Mouse (Mus musculus) T-helper 2 cell (primary cell): ENCODE measurements around the gene Dppa4.
"Not testable (repeated sequence)": the region's sequence is repeated elsewhere in the genome, so short reads cannot be mapped to it uniquely, and the experiment has no call there.

Experiments
- in situ Hi-C: fragments of 300-600 bp; cut with MboI, MseI; formaldehyde crosslinking; loops from one replicate; pipeline ENCODE4 v1.15.1; 2025; ENCODE audit warnings: high pct_unique_total_duplicates

Dppa4 gene

DNA sequence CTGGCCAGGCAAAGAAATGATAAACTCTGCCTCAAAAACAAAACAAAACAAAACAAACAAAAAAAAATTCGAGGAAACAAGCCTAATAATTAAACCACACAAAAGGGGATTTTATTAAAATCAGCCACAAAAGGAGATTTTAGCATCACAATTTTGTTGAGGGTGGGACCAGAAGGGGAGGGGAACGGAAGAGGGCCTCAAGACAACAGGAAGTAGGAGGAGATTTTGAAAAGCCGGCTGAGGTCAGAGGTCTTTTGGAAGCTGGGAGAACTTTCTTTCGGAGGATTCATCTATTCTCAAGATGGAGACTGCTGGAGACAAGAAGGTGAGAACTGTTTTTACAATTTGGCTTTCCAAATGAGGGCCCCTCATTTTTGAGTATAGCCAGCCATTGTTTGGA lies at the start of gene Dppa4:
Gene Dppa4 (plus strand): TSS at position 217 of the 400 bp plus-strand sequence.
- in situ Hi-C loops = no loop called here

- in situ Hi-C loops = no loop called here
These were observed 48.5 kb upstream of the Dppa4 start for GRCm38 (mm10) chr16:48234999-48235398.

GRCm38 (mm10) chr16:48237676-48238075 lies 45.9 kb upstream of the Dppa4 start:
- in situ Hi-C loops = no loop called here

DNA sequence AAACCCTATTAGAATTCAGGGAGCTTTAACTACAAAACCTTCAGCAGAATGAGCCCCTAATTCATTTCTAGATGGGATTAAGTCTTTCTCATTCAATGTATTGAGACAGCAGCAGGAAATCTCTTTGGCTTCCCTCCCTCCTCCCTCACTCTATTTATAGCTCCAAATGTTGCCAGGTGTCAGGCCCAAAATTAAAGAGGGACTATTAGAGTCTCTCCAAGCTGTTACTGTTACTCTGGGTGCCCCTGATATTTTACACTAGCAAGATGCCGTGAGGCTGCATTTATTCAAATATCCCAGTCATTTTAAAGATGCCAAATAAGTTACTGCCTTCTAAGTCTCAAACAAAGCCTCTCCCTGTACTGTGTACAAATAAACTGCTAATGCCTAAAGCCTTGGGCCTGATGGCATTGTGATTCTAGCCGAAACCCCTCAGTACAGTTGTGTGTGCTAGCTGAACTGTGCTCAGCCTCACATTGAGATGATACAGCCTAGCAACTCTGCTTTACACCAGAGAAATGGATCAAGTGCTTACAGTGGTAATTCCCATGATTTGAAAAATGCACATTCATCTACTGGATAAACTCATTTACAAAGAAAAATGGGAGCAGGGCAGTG lies 36.4 kb upstream of the Dppa4 start:
- in situ Hi-C loops = no loop called here

DNA sequence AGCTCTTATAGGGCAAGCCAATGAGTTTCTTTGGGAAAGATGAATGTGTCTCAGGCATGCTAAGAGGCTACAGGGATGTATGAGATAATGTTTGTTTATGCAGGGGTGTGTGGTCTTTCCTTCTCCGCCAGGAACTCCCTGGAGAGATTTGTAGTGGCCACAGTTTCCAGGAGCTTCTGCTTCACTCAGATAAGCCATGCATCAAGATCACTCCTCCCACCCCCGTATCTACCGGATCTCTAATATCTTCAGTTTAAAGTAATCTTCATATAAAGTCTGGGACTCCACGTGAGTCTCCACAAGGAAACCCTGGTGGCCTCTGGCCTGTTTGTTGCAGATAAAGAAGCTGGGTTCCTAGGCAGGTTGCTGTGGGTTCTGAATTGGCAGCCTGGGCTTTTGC lies 30.7 kb upstream of the Dppa4 start:
- in situ Hi-C loops = no loop called here

- in situ Hi-C loops = no loop called here
These were observed 28.9 kb upstream of the Dppa4 start for GRCm38 (mm10) chr16:48254584-48254983.

DNA sequence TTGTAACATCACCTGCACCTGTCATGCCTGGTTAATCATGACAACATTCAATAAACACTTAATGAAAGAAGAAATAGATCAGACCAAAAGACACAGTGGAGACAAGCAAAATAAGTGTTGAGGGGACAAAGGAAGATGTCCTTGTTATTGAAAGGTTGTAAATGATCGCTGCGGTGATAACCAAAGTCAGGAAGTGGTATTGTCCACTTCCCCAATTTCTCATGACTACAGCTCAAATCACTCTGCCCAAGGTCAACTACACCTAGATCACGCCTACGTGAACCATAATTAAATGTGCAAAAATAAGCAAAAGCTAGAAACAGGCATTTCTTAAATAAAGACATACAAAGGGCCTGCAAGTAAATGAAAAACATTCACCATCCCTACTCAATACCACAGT lies 24.0 kb upstream of the Dppa4 start:
- in situ Hi-C loops = no loop called here

- in situ Hi-C loops = no loop called here
These were observed 20.6 kb upstream of the Dppa4 start for GRCm38 (mm10) chr16:48262901-48263300.

DNA sequence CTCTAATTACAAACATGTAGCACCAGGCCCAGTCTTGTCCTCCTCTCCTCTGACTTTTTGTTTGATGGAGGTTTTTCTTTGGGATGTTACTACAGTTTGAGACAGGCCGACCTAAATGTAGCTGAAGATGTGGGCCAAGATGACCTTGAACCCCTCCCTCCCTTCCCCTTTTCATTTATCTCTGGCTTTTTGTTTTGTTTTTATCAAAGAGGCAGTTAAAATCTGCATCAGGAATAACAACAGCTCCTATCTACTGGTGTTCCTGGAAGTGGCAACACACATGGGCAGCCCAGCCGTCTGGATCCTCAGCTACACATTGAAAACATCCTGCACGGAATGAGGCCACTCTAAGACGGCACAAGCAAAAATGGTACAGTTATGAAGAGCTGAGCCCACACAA lies 17.7 kb upstream of the Dppa4 start:
- in situ Hi-C loops = no loop called here

- in situ Hi-C loops = no loop called here
These were observed 6.6 kb upstream of the Dppa4 start for GRCm38 (mm10) chr16:48276940-48277339.

- in situ Hi-C loops = no loop called here
These were observed 2.6 kb upstream of the Dppa4 start for GRCm38 (mm10) chr16:48280883-48281282.

DNA sequence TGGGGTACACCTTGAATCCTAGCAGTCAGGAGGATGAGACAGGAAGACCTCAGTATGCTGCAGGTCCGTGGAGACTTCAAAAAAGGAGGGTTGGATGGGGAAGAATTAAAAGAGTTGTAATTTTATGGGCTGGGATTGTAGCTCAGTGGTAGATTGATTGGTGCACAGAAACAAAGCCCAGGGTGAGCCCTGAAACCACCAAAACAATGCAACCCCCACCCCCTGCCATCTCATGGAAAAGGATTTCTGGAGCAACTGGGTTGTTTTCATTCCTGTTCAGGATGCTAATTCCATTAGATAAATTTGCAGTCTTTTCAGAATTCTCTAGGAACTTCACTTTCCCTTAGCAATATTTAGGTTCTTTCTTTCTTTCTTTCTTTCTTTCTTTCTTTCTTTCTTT lies 732 bp upstream of the Dppa4 start:
- in situ Hi-C loops = no loop called here

GRCm38 (mm10) chr16:48285517-48285916 lies 2.0 kb downstream of the Dppa4 start:
- in situ Hi-C loops = no loop called here

GRCm38 (mm10) chr16:48297384-48298136 lies 14.0 kb downstream of the Dppa4 start:
- in situ Hi-C loops = no loop called here

GRCm38 (mm10) chr16:48299884-48300283 lies 16.4 kb downstream of the Dppa4 start:
- in situ Hi-C loops = no loop called here

DNA sequence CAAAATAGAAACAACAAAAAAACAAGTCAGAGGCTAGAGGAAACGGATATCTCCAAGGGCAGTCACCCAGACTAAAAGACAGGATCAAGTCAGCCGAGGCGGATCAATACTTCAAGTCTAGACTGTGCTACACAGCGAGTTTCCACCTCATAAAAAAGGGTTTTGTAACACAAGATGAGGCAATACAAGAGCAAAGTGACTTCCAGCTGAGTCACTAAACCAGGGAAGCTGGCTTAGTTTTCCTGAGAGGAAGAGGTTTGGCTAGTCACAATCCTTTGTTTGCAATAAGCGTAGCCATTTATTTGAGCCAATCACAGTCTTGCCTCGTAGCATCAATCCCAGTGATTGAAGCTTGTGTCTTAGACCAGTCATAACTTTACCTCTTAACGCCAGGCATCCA lies 20.0 kb downstream of the Dppa4 start, which contains the start of gene Dppa2:
Gene Dppa2 (plus strand): TSS at position 400 of the 400 bp plus-strand sequence.
- in situ Hi-C loops = no loop called here

- in situ Hi-C loops = no loop called here
These were observed 20.4 kb downstream of the Dppa4 start for GRCm38 (mm10) chr16:48303983-48304382.

GRCm38 (mm10) chr16:48308916-48309315 lies 25.4 kb downstream of the Dppa4 start:
- in situ Hi-C loops = not testable (repeated sequence)

DNA sequence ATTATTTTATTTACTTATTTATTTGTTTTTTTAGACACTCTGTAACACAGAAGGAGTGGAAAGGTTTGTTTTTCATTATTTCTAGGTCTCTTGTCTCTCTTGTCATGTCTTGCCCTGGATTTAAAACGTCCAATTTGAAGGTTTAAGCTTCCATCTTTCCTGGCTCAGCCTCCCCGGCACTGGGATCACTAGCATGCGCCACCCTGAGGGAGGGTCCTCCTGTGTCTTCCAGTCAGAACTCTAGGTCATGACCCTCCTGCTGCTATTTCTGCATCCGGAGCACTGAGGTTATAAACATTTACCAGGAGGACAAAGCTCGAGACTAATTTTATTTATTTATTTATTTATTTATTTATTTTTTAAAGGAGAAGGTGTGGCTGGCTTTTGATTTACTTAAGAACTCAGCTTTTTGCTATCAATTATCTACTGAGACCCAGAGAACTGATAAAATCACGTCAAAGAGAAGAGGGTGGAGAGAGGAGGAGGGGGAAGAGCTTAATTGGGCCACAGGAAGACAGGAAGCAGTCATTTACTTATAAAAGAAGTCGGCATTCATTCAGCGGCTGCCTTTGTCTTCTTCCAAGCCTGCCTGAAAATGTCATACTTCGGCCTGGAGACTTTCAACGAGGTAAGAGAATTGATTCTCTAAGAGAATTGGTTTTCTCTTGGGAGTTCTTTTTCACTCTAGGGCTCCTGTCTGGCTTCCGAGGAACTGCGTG lies 26.5 kb downstream of the Dppa4 start:
- in situ Hi-C loops = no loop called here

DNA sequence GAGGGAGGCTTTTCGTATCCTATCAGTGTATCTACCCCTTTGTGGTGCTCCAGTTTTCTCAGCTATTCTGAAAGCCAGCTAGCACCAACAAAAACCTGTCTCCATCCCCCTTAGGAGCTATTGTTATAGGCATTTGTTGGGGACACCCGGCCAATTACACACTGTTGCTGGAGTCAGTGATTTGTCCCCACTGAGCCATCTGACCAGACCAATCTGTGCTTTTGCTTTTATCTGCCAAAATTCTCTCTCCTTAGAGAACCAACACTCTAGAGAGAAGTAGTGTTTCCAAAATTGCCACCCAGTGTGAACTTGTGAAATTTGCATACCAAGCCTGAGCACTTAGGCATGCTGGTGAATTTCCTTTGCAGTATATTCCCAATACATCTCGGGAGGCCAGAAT lies 31.8 kb downstream of the Dppa4 start:
- in situ Hi-C loops = no loop called here

DNA sequence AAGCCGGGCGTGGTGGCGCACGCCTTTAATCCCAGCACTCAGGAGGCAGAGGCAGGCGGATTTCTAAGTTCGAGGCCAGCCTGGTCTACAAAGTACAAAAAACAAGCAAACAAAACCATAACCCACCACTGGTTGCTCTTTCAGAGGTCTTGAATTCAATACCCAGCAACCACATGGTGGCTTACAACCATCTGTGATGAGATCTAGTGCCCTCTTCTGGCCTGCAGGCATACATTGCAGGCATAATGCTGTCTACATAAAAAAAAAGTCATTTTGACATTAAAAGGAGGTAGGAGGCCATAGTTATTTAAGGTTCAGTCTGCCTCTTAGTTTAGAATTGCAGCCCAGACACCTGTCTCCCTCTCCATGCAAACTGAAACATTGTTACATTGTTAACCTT lies 37.2 kb downstream of the Dppa4 start:
- in situ Hi-C loops = no loop called here

DNA sequence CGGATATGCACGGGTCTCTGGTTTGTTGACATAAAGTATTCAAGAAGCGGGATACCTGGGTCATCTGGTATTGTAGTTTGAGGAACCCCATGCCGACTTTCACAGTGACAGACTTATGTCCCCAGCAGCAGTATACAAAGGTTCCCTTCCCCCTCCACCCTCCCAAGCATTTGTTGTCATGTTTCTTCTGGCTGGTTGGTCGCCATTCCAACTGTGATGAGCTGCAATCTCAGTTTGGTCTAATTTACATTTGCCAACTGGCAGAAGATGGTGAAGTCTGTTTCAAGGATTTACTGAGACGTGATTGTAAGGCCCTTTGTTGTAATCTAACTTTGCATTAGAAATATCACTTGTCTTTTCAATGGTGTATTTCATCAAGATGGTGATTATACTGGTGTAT lies 39.6 kb downstream of the Dppa4 start:
- in situ Hi-C loops = no loop called here
